Mouse (Mus musculus) cerebellum, adult 9-10 months (tissue): ENCODE data around the gene Samd7.
"Not testable (repeated sequence)": the region's sequence is repeated elsewhere in the genome, so short reads cannot be mapped to it uniquely, and the experiment has no call there.

Experiments
- DNase-seq: peaks from one replicate; pipeline ENCODE4 v3.0.0; 2022

Gene Samd7

GRCm38 (mm10) chr3:30746006-30746405, at the start of gene Samd7:
TSS of gene Samd7 (plus strand) at chr3:30746293.
- no peak for DNase-seq

- DNase-seq = peak; percentile 36
These were observed 49.7 kb upstream of the Samd7 start for GRCm38 (mm10) chr3:30696346-30696745.

GRCm38 (mm10) chr3:30697891-30698290, 48.2 kb upstream of the Samd7 start:
- DNase-seq = no peak

- not testable (repeated sequence) for DNase-seq
These were observed 46.2 kb upstream of the Samd7 start, which contains the start of gene Lrrc31 for GRCm38 (mm10) chr3:30699711-30700505. TSS of gene Lrrc31 (minus strand) at chr3:30699843.

- DNase-seq = no peak
These were observed 40.1 kb upstream of the Samd7 start for GRCm38 (mm10) chr3:30705977-30706376.

- no peak for DNase-seq
These were observed 39.3 kb upstream of the Samd7 start for GRCm38 (mm10) chr3:30706614-30707276.

- DNase-seq = no peak
These were observed 35.9 kb upstream of the Samd7 start for GRCm38 (mm10) chr3:30710191-30710590.

- DNase-seq = no peak
These were observed 32.8 kb upstream of the Samd7 start for GRCm38 (mm10) chr3:30713334-30713733.

GRCm38 (mm10) chr3:30718649-30719048, 27.4 kb upstream of the Samd7 start:
- DNase-seq = no peak

GRCm38 (mm10) chr3:30722036-30722435, 24.1 kb upstream of the Samd7 start:
- no peak for DNase-seq

- DNase-seq = no peak
These were observed 23.6 kb upstream of the Samd7 start for GRCm38 (mm10) chr3:30722461-30722860.

- DNase-seq = no peak
These were observed 22.9 kb upstream of the Samd7 start for GRCm38 (mm10) chr3:30723179-30723578.

- DNase-seq = no peak
These were observed 21.8 kb upstream of the Samd7 start for GRCm38 (mm10) chr3:30724105-30724824.

- DNase-seq = no peak
These were observed 21.1 kb upstream of the Samd7 start for GRCm38 (mm10) chr3:30724848-30725465.

GRCm38 (mm10) chr3:30725514-30725913, 20.6 kb upstream of the Samd7 start:
- no peak for DNase-seq

- no peak for DNase-seq
These were observed 18.9 kb upstream of the Samd7 start for GRCm38 (mm10) chr3:30727209-30727608.

GRCm38 (mm10) chr3:30729046-30729445, 17.0 kb upstream of the Samd7 start:
- no peak for DNase-seq

GRCm38 (mm10) chr3:30736809-30737208, 9.3 kb upstream of the Samd7 start:
- no peak for DNase-seq

- peak; percentile 3 for DNase-seq
These were observed 4.8 kb upstream of the Samd7 start for GRCm38 (mm10) chr3:30741306-30741705.

- no peak for DNase-seq
These were observed 3.2 kb upstream of the Samd7 start for GRCm38 (mm10) chr3:30742891-30743290.

GRCm38 (mm10) chr3:30748316-30748715, 2.2 kb downstream of the Samd7 start:
- DNase-seq = no peak

GRCm38 (mm10) chr3:30754696-30755095, 8.6 kb downstream of the Samd7 start:
- no peak for DNase-seq

GRCm38 (mm10) chr3:30764877-30765276, 18.8 kb downstream of the Samd7 start:
- DNase-seq = no peak
